Mouse (Mus musculus) testis, postnatal 10 days (tissue): ENCODE measurements at regions not wholly inside any gene's neighbourhood (a gene's known extent, or its start where the extent isn't known, plus 50 kb on each side); places are given as distances from the start of the nearest gene placed in this dataset.

Experiments used
- DNase-seq: peaks from one replicate; pipeline ENCODE4 v3.0.0; 2021; ENCODE audit warnings: low spot score

DNA sequence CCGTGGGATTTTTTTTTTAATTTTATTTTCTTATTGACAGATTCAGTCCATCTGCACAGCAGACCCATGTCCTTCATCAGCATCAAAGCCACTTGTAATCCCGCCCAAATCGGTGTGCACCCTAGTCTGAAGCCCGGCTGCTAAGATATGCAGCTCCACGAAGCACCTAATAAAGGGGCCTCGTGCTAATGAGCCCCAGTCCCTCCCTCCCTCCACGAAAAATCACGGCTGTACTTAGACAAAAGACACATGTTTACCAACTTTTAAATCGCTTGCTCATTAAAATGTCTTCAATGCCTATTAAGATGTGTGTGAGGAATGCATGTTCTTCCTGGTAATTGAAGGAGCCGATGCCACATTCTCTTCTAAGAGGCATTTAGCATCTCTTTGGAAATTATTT, 229.8 kb upstream of the A430005L14Rik start:
- no peak for DNase-seq

DNA sequence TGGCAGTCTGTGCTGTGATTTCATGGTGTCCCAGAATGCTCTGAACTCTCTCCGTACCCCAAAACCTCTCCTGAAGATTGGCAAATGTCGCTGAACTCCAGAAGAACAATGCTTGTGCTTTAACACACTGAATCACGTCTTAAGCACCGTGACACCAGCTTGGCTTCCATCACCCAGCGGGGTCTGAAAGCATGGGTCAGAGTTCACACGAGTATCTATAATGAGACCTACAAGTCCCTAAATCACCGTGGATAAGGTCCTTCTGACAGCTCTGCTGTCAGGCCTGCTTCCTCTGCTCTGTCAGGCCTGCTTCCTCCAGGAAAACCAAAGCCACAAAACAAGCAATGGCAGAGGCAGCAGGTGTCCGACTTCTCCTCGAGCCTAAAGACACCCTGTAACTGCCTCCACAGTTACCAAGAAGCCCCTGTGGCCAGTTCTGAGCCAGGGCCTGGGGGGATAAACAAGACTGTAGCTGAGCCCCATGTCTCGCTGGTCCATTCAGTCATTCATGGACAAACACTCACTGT, 229.1 kb upstream of the A430005L14Rik start:
- no peak for DNase-seq

DNA sequence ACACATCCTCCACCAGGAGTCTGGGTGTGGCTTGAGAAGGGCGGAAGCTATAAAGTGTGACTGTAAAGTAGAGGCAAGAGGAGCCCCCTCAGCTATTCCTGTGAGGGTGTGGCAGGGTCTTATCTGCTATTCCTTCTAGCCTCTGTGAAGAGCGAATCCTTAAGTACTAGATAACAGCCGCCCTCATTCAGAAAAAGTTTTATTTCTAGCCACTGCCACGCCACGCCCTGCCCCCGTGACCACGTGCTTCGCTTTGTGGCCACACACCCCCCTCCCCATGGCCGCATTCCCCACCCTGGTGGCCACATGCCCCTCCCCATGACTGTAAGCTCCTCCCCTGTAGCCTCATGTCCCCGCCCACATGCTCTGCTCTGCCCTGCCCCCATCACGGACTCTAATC, 218.9 kb upstream of the A430005L14Rik start:
- DNase-seq: no peak

DNA sequence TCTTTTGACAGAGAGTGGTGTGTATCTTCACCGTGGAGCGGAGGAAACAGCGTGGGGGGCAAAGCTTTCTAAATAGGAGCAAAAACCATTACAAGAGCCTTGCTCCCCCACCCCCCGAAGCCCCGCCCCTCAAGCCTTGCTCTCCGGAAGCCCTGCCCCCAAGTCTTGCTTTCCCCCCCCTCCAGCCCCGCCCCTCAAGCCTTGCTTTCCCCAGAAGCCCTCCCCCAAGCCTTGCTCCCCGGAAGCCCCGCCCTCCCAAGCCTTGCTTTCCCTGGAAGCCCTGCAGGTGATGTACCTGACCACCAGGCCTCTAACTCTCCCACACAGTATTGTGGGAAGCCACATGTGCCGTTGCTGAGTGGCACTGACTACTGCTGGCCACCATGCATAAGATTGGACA, 214.8 kb upstream of the A430005L14Rik start:
- DNase-seq: peak; percentile 51

DNA sequence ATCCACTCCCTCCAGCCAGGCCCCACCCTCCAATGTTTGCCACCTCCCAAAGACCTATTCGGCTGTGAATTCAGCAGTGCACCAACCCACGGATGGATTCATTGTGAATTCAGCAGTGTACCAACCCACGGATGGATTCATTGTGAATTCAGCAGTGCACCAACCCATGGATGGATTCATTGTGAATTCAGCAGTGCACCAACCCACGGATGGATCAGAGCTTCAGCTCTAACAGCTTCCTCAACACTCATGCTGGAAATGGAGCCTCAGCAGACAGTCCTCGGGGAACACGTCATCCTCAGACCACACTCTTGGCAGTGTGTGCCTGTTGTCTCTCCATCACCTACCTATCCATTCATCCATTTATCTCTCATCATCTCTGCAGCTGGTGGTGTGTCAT, 204.2 kb upstream of the A430005L14Rik start:
- no peak for DNase-seq

DNA sequence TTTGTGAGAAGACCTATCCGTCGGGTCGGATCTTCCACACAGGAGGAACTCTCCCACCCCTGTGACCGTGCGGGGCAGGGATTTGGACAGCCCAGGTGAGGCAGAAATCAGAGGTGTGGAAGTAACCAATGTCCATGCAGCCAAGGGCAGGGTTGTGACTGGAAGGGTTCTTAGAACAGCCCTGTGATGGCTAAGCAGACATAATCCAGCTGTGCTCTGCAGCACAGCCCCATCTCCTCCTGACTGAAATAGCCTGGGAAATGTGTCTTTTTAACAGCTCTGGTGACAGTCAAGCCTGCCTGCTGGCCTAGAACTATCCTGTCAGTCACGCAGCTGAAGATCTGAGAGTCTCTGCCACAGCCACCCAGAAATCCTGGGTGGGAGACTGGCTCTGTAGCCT, 198.7 kb upstream of the A430005L14Rik start:
- DNase-seq: no peak

DNA sequence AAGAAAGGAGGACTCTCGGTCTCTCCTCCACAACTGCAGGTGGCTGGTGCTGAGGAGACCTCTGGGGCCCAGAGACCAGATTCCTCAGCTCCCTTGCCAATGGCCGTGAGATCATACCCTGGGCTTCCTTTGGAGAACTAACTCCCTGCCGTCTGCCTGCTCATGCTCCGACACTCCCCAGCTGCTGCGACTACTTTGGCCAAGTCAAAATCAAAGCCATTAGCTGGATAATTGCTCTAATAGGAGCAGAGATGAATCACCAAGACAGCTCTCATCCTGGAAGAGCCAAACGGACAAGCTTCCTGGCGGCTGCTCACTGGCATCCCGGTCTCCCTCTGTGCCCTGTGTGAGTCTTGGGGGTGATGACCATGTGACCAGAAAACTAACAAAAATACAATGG, 198.3 kb upstream of the A430005L14Rik start:
- DNase-seq: no peak

DNA sequence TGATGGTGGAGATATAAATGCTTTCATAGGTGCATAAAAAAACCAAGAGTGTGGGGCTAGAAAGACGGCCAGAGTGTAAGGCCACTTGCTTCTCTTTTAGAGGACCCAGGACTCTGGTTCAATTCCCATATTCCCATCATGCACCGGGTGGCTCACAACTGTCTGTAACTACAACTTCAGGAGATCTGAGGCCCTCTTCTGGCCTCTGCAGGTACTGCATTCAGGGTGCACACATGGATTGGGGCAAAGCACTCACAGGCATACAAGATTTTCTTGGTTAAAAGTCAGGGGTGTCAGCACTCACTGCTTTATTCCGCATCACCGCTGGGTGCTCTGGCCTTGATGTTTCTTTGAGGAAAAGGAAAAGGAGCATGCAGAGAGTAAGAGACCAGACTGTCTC, 196.1 kb upstream of the A430005L14Rik start:
- DNase-seq: no peak

DNA sequence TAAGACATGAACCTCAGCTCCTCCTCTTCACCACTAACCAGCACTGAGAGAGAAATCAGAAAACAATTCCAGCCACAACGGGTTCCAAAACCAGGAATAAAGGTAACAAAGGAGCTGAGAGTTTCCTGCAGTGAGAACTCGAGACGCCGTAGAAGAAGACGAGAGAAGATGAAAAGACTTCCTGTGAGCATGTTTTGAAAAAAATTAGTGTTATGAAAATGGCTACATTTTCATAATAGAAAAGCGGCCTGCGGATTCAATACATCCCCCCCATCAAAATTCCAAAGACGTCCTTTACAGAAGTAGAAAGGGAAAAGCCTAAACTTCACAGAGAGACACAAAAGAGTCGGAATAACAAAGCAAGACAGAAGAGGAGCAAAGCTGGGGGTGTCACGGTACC, 193.6 kb upstream of the A430005L14Rik start:
- no peak for DNase-seq

DNA sequence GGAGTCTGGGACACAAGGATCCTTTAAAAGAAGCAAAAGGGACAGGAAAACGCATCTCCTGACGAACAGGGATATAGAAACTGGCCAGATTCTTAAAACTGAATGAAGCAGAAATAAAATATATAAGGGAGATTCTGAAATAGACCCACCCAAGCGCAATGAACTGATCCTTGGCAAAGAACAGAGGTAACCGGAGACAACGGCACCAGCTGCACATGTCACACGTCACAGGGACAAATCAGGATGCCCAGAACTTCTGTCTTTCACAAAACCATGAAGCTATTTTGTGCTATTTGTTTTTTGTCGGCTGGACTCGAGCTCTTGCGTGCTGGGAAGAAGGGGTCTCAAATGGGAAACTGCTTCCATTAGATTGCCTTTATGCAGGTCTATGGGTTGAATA, 189.3 kb upstream of the A430005L14Rik start:
- no peak for DNase-seq

DNA sequence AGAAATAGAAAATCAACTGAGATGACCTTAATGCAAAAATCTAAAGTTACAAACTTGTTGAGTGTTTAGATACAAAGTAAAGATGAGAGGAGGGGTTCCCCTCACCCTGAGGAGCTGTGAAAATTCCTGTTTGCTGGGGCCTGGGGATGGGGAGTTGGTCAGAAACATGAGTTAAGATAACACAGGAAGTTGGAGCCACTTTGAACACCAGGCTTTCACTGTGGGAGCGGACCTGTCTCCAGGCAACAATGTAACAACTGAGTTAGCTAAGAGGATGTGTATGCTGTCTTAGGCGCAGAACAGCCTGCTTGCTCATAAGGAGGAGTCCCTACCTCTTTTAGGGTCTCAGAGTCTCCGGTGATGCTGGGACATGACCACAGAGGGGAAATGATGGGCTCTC, 188.7 kb upstream of the A430005L14Rik start:
- DNase-seq: no peak

DNA sequence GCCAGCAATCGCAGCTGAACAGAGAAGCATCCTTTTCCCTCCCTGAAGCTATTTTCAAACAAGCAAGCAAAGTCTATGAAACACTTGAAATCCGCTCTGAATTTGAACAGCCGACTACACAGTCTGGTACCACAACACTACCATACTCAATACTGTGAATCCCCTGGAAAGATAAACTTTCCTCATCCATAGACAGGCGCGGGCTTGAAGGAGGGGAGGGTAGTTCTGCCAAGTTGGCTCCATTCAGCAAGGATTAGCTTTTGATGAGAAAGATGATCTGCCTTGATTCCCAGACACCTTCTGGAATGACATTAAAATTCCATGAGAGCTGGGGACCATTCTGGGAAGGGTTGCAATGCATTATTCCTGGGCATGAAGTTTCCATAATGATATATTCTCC, 186.4 kb upstream of the A430005L14Rik start:
- no peak for DNase-seq

DNA sequence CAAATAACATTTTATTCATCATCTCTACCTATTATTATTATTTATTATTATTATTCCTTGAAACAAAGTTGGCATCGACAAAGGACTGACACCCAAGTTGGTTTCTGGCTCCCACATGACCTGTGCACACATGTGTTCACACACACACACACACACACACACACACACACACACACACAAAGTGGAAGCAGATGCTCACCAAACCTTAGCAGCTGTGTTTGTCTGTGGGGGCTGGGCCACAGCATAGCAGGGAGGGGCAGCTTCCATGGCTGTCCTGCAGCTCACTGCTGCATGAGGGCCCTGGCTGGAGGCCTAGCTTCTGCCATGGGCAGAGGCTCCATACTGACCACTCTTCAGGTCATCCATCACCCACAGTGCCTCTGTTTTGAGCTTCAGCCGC, 176.5 kb upstream of the A430005L14Rik start:
- DNase-seq: no peak

DNA sequence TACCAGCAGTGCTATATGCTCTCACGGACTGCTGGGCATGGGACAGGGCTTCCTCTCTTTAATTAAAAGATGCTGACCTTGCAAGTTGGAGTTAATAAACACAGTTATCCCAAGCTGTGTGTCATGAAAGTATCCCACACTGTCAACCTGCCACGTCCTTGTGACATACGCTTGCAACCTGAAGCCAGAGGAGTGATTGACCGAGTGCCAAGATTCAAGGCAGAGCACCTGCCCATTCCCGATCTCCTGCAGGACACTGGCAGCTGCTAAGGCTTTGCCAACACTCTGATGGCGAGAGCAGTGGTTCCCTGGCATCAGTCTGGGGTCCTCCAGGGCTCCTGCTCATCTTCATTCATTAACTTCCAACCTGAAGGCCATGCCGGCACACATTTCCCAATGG, 175.8 kb upstream of the A430005L14Rik start:
- no peak for DNase-seq

DNA sequence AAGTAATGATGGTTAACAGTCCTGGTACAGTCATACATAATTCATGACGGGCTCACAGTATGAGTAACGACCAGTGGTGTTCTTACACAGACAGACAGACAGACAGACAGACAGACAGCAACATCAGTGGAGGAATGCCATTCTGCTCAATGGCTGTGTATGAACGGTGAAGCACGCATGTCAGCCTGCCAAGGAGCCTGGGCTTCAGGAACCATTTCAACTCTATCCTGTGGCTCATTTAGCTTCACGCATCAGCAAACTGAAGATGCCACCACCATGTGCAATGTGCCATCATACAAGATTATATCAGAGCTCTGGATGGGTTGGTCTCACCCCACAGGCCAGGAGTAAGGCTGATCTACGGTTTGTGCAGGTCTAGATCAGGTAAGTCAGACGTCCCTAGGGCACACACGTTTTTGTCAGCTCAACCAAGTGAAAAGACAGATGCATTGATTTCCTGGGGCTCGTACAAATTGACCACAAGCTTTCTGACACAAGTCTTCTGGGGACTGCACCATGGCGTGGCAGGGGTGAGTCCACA, 175.0 kb upstream of the A430005L14Rik start:
- no peak for DNase-seq

DNA sequence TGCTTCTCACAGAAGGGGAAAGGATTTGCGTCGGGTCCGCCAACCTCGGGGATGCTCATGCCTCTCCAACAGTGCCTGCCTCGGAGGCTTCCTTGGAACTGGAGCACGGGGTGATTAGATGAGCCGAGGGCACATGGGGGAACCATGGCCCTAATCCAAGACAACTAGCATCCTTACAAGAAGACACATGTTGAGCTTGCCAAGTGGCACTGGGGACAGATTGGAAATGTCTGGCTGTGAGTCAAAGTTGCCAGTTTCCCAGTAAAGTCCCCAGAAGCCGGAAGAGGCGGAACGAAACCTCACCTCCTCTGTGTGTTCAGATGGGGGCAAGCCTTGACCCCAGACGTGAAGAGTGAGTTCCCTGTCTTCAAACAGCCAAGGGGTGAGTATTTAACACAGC, 172.6 kb upstream of the A430005L14Rik start:
- DNase-seq: no peak

DNA sequence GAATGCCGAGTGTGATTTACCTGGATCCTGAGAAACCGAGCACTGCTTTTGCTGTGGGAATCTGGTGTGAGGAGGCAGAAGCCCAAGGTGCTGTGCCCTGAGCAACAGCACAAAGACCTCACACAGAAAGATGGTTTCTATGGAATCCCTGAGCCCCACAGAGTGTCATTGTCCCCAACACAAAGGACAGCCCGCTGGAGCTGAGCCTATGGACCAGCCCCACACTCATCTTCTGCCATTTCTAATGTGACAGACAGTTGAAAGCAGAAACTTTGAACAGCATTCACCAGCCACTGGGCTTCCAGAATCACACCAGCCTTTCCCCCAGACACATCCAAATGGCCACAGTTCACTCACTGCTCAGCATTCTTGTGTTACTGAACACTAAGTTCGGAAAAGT, 171.5 kb upstream of the A430005L14Rik start:
- DNase-seq: no peak

DNA sequence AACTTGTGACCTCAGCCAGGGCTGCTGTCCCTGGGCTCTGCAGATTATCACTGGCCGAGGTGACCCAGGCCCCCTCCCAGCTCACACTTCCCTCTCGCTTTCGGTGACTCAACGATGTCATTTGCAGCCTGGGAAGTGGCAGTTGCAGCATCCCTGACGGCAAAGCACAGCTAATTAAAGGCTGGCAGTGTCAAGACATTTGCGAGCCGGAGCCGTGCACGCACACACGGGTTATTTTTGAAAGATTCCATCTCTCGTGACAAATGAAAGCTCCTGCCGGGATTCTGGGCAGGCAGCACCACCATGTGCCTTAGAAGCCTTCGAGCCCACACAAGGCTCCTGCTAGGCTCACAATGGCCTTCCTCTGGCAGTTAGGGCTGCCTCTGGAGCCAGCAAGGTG, 164.7 kb upstream of the A430005L14Rik start:
- no peak for DNase-seq

DNA sequence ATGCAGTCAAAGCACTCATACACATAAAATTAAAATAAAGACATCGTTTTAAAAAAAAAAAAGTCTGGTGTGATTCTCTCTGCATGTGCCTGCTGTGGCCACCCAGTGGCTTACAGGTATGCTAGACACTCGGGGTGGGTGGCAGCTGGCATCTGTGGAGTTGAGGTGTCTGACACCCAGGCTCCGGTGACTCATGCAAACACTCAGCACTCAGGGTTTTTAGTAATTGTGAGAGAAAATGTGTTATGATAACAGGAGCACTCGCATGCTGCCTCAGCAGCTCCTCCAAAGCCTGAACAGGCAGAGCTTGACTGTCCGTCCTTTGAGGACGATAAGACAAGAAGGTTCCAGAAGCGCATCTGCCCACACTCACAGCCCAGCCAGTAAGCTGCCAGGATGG, 159.0 kb upstream of the A430005L14Rik start:
- no peak for DNase-seq

DNA sequence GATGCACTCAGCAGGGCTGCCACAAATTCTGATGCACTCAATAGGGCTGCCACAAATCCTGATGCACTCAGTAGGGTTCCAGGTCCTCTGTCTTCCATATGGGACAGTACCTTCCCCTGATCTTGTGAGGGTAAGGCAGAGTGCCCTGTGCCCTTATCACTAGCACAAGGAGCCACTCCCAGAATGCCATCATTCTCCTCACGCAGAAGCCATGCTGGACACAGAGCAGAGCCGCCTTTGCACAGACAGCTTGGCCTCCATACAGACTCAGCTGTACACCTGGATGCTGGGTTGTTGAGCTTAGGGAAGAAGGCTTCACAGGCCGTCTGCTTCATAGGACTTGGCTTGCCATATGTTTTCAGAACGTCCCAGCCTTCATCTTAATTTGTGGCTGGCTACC, 151.3 kb upstream of the A430005L14Rik start:
- DNase-seq: no peak

DNA sequence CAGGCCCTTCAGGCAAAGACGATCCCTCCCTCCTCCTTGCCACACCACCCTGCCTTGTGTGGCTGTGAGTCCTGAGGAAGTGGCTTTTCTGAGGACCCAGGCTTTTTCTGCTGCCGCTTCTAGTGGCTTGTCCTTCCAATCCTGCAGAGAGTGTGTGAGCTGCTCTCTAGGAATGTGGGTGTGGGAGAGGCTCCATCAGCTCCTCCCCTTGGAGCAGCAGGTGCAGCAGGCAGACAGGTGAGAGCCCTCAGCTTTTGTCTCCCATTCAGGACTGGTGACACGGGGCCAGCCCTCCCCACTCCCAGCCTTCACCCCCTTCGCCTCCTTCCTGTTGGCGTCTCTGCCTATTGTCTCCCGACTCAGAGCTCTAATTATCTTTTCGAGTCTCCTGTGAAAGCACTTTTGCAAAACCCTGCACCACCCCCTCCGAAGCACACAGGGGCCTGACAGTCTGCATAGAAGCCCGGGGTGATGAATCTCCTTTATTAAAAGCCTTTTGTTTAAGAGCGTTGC, 150.8 kb upstream of the A430005L14Rik start:
- DNase-seq: no peak

DNA sequence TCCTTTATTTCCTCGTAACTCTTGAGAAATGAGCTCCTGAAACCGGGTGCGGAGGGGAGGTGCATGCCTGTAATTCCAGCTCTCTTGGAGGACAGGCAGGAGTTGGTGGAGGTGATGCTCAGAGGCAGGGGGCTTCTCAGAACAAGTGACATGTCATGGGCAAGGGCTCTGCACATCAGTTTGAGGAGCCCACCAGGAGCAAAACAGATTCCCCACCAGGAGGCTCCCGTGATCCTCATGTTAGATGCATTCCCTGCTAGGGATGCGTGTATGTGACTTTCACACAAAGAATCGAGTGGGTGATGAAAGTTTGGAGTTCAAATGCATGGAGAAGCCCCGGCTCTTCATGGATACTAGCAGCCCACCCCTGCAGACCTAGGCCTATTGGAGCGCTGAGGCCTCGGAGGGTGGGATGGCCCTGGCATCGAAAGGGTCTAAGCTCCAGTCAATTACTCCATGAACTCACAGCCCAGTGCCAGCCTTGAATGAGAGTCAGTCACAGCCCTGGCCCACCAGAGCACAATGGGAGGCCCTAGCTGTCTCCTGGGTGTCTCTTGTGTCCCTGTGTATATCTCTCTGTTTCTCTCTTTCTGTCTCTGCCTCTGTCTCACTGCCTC, 150.1 kb upstream of the A430005L14Rik start:
- no peak for DNase-seq

DNA sequence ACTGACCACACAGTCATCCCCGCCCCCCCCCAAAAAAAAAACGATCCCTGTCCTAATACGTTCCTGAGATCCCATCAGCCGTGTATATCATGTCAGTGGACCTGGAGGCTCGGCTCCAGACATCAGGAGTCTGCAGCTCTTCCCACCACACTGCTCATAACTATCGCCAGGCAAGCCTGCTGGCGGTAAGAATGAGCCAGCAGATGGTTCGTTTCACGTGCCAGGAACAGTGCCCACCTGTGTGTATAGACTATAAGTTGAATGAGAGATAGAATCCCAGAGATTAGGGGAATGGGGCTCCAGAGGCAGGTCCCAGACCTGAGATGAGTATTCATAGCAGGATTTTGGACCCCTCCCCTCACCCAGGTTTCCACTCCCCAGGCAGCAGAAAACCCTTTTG, 144.2 kb upstream of the A430005L14Rik start:
- DNase-seq: no peak

DNA sequence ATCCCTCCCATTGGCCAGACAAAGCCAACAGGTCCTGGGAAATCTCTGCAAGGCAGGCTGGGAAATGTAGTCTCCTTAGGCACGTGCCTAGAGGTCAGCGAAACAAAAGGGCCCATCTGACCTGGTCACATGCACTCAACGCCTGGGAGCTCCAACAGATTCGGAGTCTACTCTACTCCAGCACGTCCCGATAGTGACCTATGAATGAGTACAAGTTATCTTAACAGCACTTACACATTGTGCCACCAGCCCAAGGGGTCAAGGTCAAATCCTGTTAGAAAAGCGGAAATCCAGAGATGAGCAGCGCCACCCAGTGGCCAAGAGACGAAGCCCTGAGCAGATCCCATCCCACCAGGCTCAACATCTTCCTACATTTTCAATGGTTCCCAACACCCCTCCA, 129.1 kb upstream of the A430005L14Rik start:
- peak; percentile 57 for DNase-seq
